Mouse (Mus musculus) cortical plate, adult 2 months (tissue): ENCODE measurements around the gene Mars.

Experiments used
- CTCF ChIP-seq: fragments of 200-500 bp; IDR thresholded peaks from 2 replicates; pipeline ENCODE4 v1.5.1; 2011; ENCODE audit warnings: mild to moderate bottlenecking, control low read depth, low read length; ENCODE audit not compliant: insufficient read depth; ENCODE audit errors: extremely low read depth
- POLR2A ChIP-seq: fragments of 200-500 bp; IDR thresholded peaks from 2 replicates; pipeline ENCODE4 v1.6.1; 2011; ENCODE audit warnings: mild to moderate bottlenecking, low read length, control low read depth; ENCODE audit not compliant: insufficient read depth; ENCODE audit errors: extremely low read depth

DNA sequence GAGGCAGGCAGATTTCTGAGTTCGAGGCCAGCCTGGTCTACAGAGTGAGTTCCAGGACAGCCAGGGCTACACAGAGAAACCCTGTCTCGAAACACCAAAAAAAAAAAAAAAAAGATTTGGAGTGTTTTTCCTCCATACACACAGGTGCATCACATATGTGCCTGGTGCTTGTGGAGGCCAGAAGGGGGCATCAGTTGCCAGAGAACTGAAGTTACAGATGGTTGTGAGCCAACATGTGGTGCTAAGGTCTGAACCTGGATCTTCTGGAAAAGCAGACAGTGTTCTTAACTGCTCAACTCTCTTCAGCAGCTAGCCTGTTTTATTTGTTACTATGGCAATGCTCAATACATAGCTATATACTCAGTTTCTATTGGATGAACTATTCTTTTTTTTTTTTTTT, 31.9 kb downstream of the Mars start:
- TF ChIP-seq CTCF = 0 out of 2 replicates have a peak, but pooled peaks have one; percentile 12
- TF ChIP-seq POLR2A = no peak
